Mouse (Mus musculus) brain, embryonic 14.5 days (tissue): ENCODE data around the gene Ror2.
A peak's percentile ranks its signal among the peaks of the same experiment; 100 is the strongest.

Experiments
- CTCF ChIP-seq: fragments of 200-500 bp; IDR thresholded peaks from 2 replicates; pipeline ENCODE4 v1.5.1; 2012; ENCODE audit warnings: inconsistent platforms, mild to moderate bottlenecking, moderate library complexity, borderline replicate concordance; ENCODE audit not compliant: insufficient read depth, insufficient read length; ENCODE audit errors: extremely low read depth
- POLR2A ChIP-seq: fragments of 200-500 bp; IDR thresholded peaks from 2 replicates; pipeline ENCODE4 v1.6.1; 2012; ENCODE audit warnings: mild to moderate bottlenecking, inconsistent platforms, borderline replicate concordance; ENCODE audit not compliant: poor library complexity, insufficient read depth, insufficient read length, severe bottlenecking; ENCODE audit errors: extremely low read depth

DNA sequence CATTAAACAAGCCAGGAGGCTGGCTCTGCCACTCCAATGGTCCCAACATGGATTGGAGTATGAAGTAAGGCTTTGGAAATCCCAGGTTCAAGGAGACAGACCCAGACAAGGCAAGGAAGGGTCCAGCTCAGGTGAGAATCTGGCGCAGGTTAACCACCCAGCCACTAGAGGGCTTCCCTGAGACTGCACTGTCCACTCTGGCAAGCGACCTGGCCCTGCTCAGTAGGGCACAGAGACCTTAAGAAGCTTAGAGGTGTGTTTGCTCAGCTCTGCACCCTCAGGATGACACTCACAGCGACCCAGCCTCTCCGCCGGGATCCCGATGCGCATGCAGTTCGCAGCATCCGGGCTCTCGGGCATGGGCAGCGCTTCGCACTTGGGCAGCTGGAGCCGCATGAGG lies 167.5 kb downstream of the Ror2 start:
- TF ChIP-seq CTCF (peak; percentile 45; the same call in 1 of the 2 replicates), POLR2A (no peak)
